Mouse (Mus musculus) heart, adult 2 months (tissue): ENCODE measurements around the gene Lpcat2.

Experiments used
- CTCF ChIP-seq: fragments of 200-600 bp; IDR thresholded peaks from 2 replicates; pipeline ENCODE4 v1.8.1; 2022; ENCODE audit warnings: antibody characterized with exemption, mild to moderate bottlenecking, moderate library complexity
- EP300 ChIP-seq: fragments of 200-500 bp; IDR thresholded peaks from 2 replicates; pipeline ENCODE4 v1.6.1; 2011; ENCODE audit warnings: low read depth, low read length, control low read depth; ENCODE audit not compliant: insufficient read depth
- POLR2A ChIP-seq: fragments of 200-500 bp; IDR thresholded peaks from 2 replicates; pipeline ENCODE4 v1.6.1; 2011; ENCODE audit warnings: mild to moderate bottlenecking, low read depth, low read length, control low read depth; ENCODE audit not compliant: insufficient read depth

- TF ChIP-seq POLR2A: no peak
- no peak for TF ChIP-seq CTCF
- no peak for TF ChIP-seq EP300
Observed at GRCm38 (mm10) chr8:92835901-92836300, 19.2 kb upstream of the Lpcat2 start.
